In genomic region chr10:86299795-86300194, GRCm38 (mm10) we compare ENCODE assay signal across 8 mouse cellular contexts. TPM values are rescaled to one million over a fixed set of nuclear protein-coding genes. Genes with fewer than 3 reads are reported as not detected.
DNase-seq lines count a peak whose midpoint lies in the region; ATAC-seq lines count a peak whose summit lies in the region.

No protein-coding gene starts in this region.

- H3K4me1 ChIP-seq in hindbrain, embryonic 12.5 days, result peaks cover 34% of the 10 kb centered on the region
- H3K4me1 ChIP-seq in midbrain, embryonic 11.5 days (ENCODE audit: control insufficient read depth, insufficient read depth, low read length), result peaks cover 20% of the 10 kb centered on the region

- peak; percentile 16 for DNase-seq in kidney, adult 11 months
- no peak for DNase-seq in kidney, postnatal 10 days
- peak; percentile 26 for DNase-seq in MN1 (ENCODE audit: low spot score)
- DNase-seq in midbrain, embryonic 11.5 days (ENCODE audit: low spot score, missing footprints), result no peak
- no peak for DNase-seq in cerebellum, postnatal 14 days
- DNase-seq in adrenal gland, postnatal 10 days, result no peak

- H3K27ac ChIP-seq in hindbrain, embryonic 12.5 days, result no peak overlapping the region
- H3K27ac ChIP-seq in midbrain, embryonic 11.5 days (ENCODE audit: low read depth, low read length), result no peak overlapping the region

- H3K36me3 ChIP-seq in hindbrain, embryonic 12.5 days, result no peaks in the 10 kb centered on the region
- H3K36me3 ChIP-seq in midbrain, embryonic 11.5 days (ENCODE audit: control insufficient read depth, insufficient read depth, low read length), result no peaks in the 10 kb centered on the region

- WGBS in hindbrain, embryonic 12.5 days, result 35% methylated on average over 6 of the region's 6 CpGs
- WGBS in midbrain, embryonic 11.5 days, result 39% methylated on average over 6 of the region's 6 CpGs

- no peak for ATAC-seq in hindbrain, embryonic 12.5 days (ENCODE audit: low FRiP score)
- no peak for ATAC-seq in midbrain, embryonic 11.5 days (ENCODE audit: low FRiP score)
- ATAC-seq in megakaryocyte progenitor cell, adult 5-6 weeks (replicated peaks; ENCODE audit: poor library complexity), result no peak

- H3K9ac ChIP-seq in hindbrain, embryonic 12.5 days, result peak overlapping the region; percentile 60
- H3K9ac ChIP-seq in midbrain, embryonic 11.5 days (ENCODE audit: low read length), result peak overlapping the region; percentile 68

- H3K4me3 ChIP-seq in hindbrain, embryonic 12.5 days, result peak overlapping the region; percentile 45
- H3K4me3 ChIP-seq in midbrain, embryonic 11.5 days (ENCODE audit: low read depth, low read length), result peak overlapping the region; percentile 38

- peaks cover 21% of the 10 kb centered on the region for H3K27me3 ChIP-seq in hindbrain, embryonic 12.5 days
- H3K27me3 ChIP-seq in midbrain, embryonic 11.5 days (ENCODE audit: control insufficient read depth, insufficient read depth, low read length), result no peaks in the 10 kb centered on the region; the same call in 1 of the 2 replicates

- H3K9me3 ChIP-seq in hindbrain, embryonic 12.5 days (replicated peaks), result no peaks in the 10 kb centered on the region
- H3K9me3 ChIP-seq in midbrain, embryonic 11.5 days (ENCODE audit: control insufficient read depth, low read length), result no peaks in the 10 kb centered on the region

- peak overlapping the region; percentile 85 for H3K4me2 ChIP-seq in hindbrain, embryonic 12.5 days (replicated peaks)
- peak overlapping the region; percentile 87 for H3K4me2 ChIP-seq in midbrain, embryonic 11.5 days

RNA-seq across cellular contexts. Expression of gene Timp3, which starts 0.4 kb away (rescaled TPM):
- 42.3 and 46.1 TPM in 2 replicates for polyA plus RNA-seq in hindbrain, embryonic 12.5 days (2016; fragmentation: Nextera tagmentation; extraction: Ambion mirVana)
- 20.2 and 20.7 TPM in 2 replicates for polyA plus RNA-seq in midbrain, embryonic 11.5 days (2014; fragmentation: Nextera tagmentation; extraction: Ambion mirVana)
- 0.27 and 0.64 TPM in 2 replicates for total RNA-seq in megakaryocyte progenitor cell, adult 5-6 weeks (2015)
- 0.04 and 0.27 TPM in 2 replicates for total RNA-seq in megakaryocyte progenitor cell, adult 5-6 weeks (2017)
- total RNA-seq in adrenal gland, postnatal 10 days (2021), result 100 to 1,000 TPM; 209 to 211 TPM

Comparison
In these comparisons a context has a peak if more than half of its experiments do, and no peak if none do; other contexts are left out.
1. DNase-seq: peak in kidney, adult 11 months (single experiment) and MN1 (single experiment); none in kidney, postnatal 10 days (single experiment), midbrain, embryonic 11.5 days (single experiment), cerebellum, postnatal 14 days (0 of 2) and adrenal gland, postnatal 10 days (single experiment).
2. RNA of gene Timp3, which starts 0.4 kb away (total RNA-seq): 209 to 211 TPM in adrenal gland, postnatal 10 days; 0.04 to 0.64 TPM in megakaryocyte progenitor cell, adult 5-6 weeks; every median in the first group is over 100 times any median in the second.